Mouse (Mus musculus) embryonic facial prominence, embryonic 11.5 days (tissue): ENCODE data around the gene Lrriq4. TPM values are rescaled to one million over a fixed set of nuclear protein-coding genes. Genes with fewer than 3 reads are reported as not detected.
"Not testable (repeated sequence)": the region's sequence is repeated elsewhere in the genome, so short reads cannot be mapped to it uniquely, and the experiment has no call there.

Experiments used
- ATAC-seq: fragments of 200-750 bp; cut with Nextera tagmentation; replicated peaks from 2 replicates; pipeline ENCODE4 v1.8.0; 2017; ENCODE audit warnings: low read depth; ENCODE audit not compliant: insufficient number of reproducible peaks, low FRiP score, low TSS enrichment
- DNase-seq: peaks from one replicate; pipeline ENCODE4 v3.0.0-alpha.2; 2015; ENCODE audit warnings: low spot score
- H3K27ac ChIP-seq: fragments of 300-500 bp; sonication (generic); replicated peaks from 2 replicates; pipeline ENCODE4 v1.5.1; 2014; ENCODE audit warnings: mild to moderate bottlenecking, low read depth, low read length, control low read depth
- H3K27me3 ChIP-seq: fragments of 300-500 bp; sonication (generic); 2 replicates; pipeline ENCODE4 v1.6.1; 2014; ENCODE audit warnings: mild to moderate bottlenecking, low read length, moderate library complexity, mixed read lengths; ENCODE audit not compliant: control insufficient read depth, insufficient read depth
- H3K36me3 ChIP-seq: fragments of 300-500 bp; sonication (generic); replicated peaks from 2 replicates; pipeline ENCODE4 v1.6.1; 2014; ENCODE audit warnings: low read depth, mild to moderate bottlenecking, low read length, moderate library complexity, mixed read lengths; ENCODE audit not compliant: control insufficient read depth, insufficient read depth
- H3K4me1 ChIP-seq: fragments of 300-500 bp; sonication (generic); 2 replicates; pipeline ENCODE4 v1.6.1; 2014; ENCODE audit warnings: low read length, mixed read lengths; ENCODE audit not compliant: control insufficient read depth, insufficient read depth
- H3K4me2 ChIP-seq: fragments of 300-500 bp; sonication (generic); 2 replicates; pipeline ENCODE4 v1.6.1; 2014; ENCODE audit warnings: low read depth, mild to moderate bottlenecking, control low read depth, low read length, moderate library complexity
- H3K4me3 ChIP-seq: fragments of 300-500 bp; sonication (generic); 2 replicates; pipeline ENCODE4 v1.5.1; 2014; ENCODE audit warnings: low read depth, low read length, control low read depth
- H3K9ac ChIP-seq: fragments of 300-500 bp; sonication (generic); replicated peaks from 2 replicates; pipeline ENCODE4 v1.6.1; 2014; ENCODE audit warnings: mild to moderate bottlenecking, control low read depth, low read length
- H3K9me3 ChIP-seq: fragments of 300-500 bp; sonication (generic); replicated peaks from 2 replicates; pipeline ENCODE4 v1.6.1; 2016; ENCODE audit warnings: mild to moderate bottlenecking, low read length, inconsistent platforms, mixed read lengths; ENCODE audit not compliant: control insufficient read depth
- WGBS: fragments of 180-500 bp; shearing (Covaris S2); extraction: QIAGEN DNeasy Blood & Tissue Kit; methylation state at CpG from one replicate; pipeline ENCODE4 v1.1.7; 2014; 5-methylcytosine and 5-hydroxymethylcytosine counted together
- polyA plus RNA-seq: library from polyadenylated mRNA; unstranded; fragments of >200 nt; fragmentation: Nextera tagmentation; extraction: Ambion mirVana; gene quantifications from 2 replicates; pipeline ENCODE4 v1.2.1, GENCODE M21; 2014

Gene Lrriq4
- polyA plus RNA-seq, 1 experiment from 2014 or later, result not detected

DNA sequence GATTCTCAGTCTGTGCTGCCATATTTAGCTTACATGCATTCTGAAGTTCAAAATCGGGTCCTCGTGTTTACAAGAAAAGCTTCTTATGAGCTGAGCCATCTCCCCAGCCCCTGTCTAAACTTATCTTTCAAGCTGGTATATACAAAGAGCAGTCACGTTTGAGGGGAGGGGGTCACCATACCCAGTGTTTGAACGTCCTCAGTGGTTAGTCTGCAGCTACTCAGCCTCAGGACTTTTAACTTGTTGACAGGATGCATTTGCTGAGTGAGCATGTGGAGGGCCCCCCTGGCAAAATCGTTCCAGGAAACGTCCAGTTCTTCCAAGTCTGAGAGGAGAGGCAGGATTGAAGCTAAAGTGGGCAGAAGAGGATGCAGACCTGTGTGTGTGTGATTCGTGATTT lies 46.7 kb downstream of the Lrriq4 start:
- DNase-seq, result no peak

DNA sequence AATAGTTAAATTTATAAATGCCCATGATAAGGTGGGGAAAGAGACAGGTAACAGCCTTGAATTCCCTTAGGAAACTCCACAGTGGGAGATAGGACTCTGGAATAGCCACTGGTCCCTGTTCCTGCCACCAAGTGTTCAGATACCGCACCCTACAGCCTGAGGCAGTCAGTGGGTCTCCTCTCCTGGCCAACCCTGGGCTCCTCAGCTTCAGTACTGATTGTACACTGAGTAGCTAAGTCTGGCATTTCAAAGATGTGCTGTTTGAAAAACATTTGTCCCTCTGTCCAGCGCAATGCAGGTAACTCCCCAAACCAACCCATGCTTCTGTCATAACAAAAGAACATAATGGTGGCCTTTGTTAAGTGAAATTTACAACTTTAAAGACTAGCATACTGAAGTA lies 51.4 kb downstream of the Lrriq4 start:
- H3K4me3 ChIP-seq, result no peak overlapping the region
- H3K9ac ChIP-seq, result no peak overlapping the region
- WGBS, result 91% methylated on average over 2 of the region's 2 CpGs
- no peak overlapping the region for H3K4me2 ChIP-seq
- DNase-seq (no peak), ATAC-seq (no peak)
- H3K9me3 ChIP-seq, result no peaks in the 10 kb centered on the region
- no peak overlapping the region for H3K27ac ChIP-seq
- H3K36me3 ChIP-seq, result no peaks in the 10 kb centered on the region
- H3K27me3 ChIP-seq, result no peaks in the 10 kb centered on the region
- H3K4me1 ChIP-seq, result no peaks in the 10 kb centered on the region

More for the DNA sequence above, 46.7 kb downstream of the Lrriq4 start:
- no peak for ATAC-seq
- Histone ChIP-seq H3K27ac (no peak overlapping the region), H3K9ac (no peak overlapping the region), H3K36me3 (no peaks in the 10 kb centered on the region), H3K4me2 (no peak overlapping the region), H3K27me3 (no peaks in the 10 kb centered on the region), H3K9me3 (no peaks in the 10 kb centered on the region), H3K4me3 (no peak overlapping the region), H3K4me1 (no peaks in the 10 kb centered on the region)
- 68% methylated on average over 7 of the region's 7 CpGs for WGBS

- Histone ChIP-seq H3K4me2 (no peak overlapping the region), H3K27ac (no peak overlapping the region), H3K4me3 (no peak overlapping the region), H3K27me3 (no peaks in the 10 kb centered on the region), H3K4me1 (no peaks in the 10 kb centered on the region), H3K9ac (no peak overlapping the region), H3K36me3 (no peaks in the 10 kb centered on the region), H3K9me3 (no peaks in the 10 kb centered on the region)
- 18% methylated on average over 2 of the region's 2 CpGs for WGBS
- peak; percentile 76 for DNase-seq
- ATAC-seq, result no peak
These were observed 52.0 kb downstream of the Lrriq4 start for GRCm38 (mm10) chr3:30696346-30696745.

DNA sequence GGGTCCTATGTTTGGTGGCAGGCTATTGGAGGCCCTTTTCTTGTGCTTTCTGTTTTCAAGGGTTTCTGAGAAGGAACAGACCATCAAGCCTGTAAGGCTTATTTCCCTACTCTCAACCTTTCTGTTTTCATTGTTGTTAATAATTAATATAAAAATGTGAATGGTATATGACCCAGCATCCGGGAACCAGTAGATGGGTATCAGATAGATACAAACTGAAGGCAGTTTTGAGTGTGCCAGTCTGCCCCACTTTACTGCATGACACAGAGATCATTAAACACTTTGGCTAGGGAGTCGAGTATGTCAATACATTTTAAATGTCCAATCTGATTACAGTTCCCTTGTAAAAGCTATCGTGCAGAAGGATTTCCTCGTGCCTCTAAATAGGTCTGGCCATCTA lies 53.6 kb downstream of the Lrriq4 start:
- no peaks in the 10 kb centered on the region for H3K4me1 ChIP-seq
- no peaks in the 10 kb centered on the region for H3K27me3 ChIP-seq
- DNase-seq (no peak), ATAC-seq (no peak)
- H3K36me3 ChIP-seq, result no peaks in the 10 kb centered on the region
- no peaks in the 10 kb centered on the region for H3K9me3 ChIP-seq
- no peak overlapping the region for H3K9ac ChIP-seq
- 72% methylated on average over 4 of the region's 4 CpGs for WGBS
- no peak overlapping the region for H3K4me3 ChIP-seq
- H3K27ac ChIP-seq, result no peak overlapping the region
- no peak overlapping the region for H3K4me2 ChIP-seq

- H3K9me3 ChIP-seq, H3K27me3 ChIP-seq, H3K9ac ChIP-seq, H3K27ac ChIP-seq, H3K36me3 ChIP-seq, DNase-seq, H3K4me2 ChIP-seq, H3K4me3 ChIP-seq, ATAC-seq, H3K4me1 ChIP-seq: not testable (repeated sequence)
- 81% methylated on average over 6 of the region's 6 CpGs for WGBS
These were observed 55.6 kb downstream of the Lrriq4 start, which contains the start of gene Lrrc31 for GRCm38 (mm10) chr3:30699711-30700505. Lrrc31 (minus strand) TSS chr3:30699843.

- H3K9ac ChIP-seq, result no peak overlapping the region
- H3K4me3 ChIP-seq, result no peak overlapping the region
- no peak overlapping the region for H3K27ac ChIP-seq
- H3K27me3 ChIP-seq, result no peaks in the 10 kb centered on the region
- 81% methylated on average over 3 of the region's 3 CpGs for WGBS
- no peaks in the 10 kb centered on the region for H3K9me3 ChIP-seq
- DNase-seq, result no peak
- no peak for ATAC-seq
- no peaks in the 10 kb centered on the region for H3K36me3 ChIP-seq
- H3K4me2 ChIP-seq, result no peak overlapping the region
- no peaks in the 10 kb centered on the region for H3K4me1 ChIP-seq
These were observed 61.7 kb downstream of the Lrriq4 start for GRCm38 (mm10) chr3:30705977-30706376.

DNA sequence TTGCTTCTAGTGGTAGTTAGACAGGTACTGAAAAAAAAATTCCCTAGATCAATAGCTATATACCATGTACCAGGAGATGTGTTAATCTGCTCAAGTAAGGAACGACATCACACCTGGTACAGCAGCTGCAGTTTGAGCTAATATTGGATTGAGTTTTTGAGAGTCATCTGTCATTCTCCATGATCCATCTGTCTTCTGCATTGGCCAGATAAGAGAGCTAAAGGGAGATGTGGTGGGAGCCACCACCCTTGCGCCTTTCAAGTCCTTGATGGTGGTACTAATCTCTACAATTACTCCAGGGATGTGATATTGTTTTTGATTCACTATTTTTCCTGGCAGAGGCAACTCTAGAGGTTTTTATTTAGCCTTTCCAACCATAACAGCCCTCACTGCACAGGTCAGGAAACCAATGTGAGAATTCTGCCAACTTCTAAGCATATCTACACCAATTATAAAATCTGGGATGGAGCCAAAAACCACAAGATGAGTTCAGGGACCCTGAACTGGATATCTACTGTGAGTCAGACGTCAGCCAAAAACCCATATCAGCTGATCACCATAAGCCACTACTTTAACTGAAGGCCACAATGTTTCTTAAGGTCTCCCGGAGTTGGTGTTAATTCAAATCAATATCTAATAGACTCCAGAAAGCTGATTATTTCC lies 62.4 kb downstream of the Lrriq4 start:
- 80% methylated on average over 4 of the region's 4 CpGs for WGBS
- no peak overlapping the region for H3K4me2 ChIP-seq
- no peak for DNase-seq
- H3K36me3 ChIP-seq, result no peaks in the 10 kb centered on the region
- no peak overlapping the region for H3K9ac ChIP-seq
- H3K27me3 ChIP-seq, result no peaks in the 10 kb centered on the region
- H3K4me3 ChIP-seq, result no peak overlapping the region
- no peak for ATAC-seq
- no peaks in the 10 kb centered on the region for H3K4me1 ChIP-seq
- H3K9me3 ChIP-seq, result no peaks in the 10 kb centered on the region
- no peak overlapping the region for H3K27ac ChIP-seq

GRCm38 (mm10) chr3:30710191-30710590 lies 65.9 kb downstream of the Lrriq4 start:
- no peaks in the 10 kb centered on the region for H3K4me1 ChIP-seq
- H3K9me3 ChIP-seq, result no peaks in the 10 kb centered on the region
- H3K36me3 ChIP-seq, result no peaks in the 10 kb centered on the region
- WGBS, result 79% methylated on average over 6 of the region's 6 CpGs
- no peak for DNase-seq
- no peak overlapping the region for H3K27ac ChIP-seq
- no peaks in the 10 kb centered on the region for H3K27me3 ChIP-seq
- H3K4me2 ChIP-seq, result no peak overlapping the region
- H3K9ac ChIP-seq, result no peak overlapping the region
- H3K4me3 ChIP-seq, result no peak overlapping the region
- no peak for ATAC-seq
